Mouse (Mus musculus): Measurements from ENCODE around the gene Sept1.
A peak's percentile ranks its signal among the peaks of the same experiment; 100 is the strongest.
"Not testable (repeated sequence)": the region's sequence is repeated elsewhere in the genome, so short reads cannot be mapped to it uniquely, and the experiment has no call there.

Sept1 gene

GRCm38 (mm10) chr7:127253821-127254769 lies 21.2 kb upstream of the Sept1 start:
- DNase-seq (ENCODE audit: low spot score in 2 of 2), result peak; percentile 96 to 98

GRCm38 (mm10) chr7:127253341-127253740 lies 20.4 kb upstream of the Sept1 start:
- DNase-seq (ENCODE audit: low spot score in 2 of 2), result no peak

- no peak for DNase-seq (ENCODE audit: low spot score in 2 of 2)
Measured at GRCm38 (mm10) chr7:127252414-127252813, 19.5 kb upstream of the Sept1 start.

GRCm38 (mm10) chr7:127250511-127250910 lies 17.6 kb upstream of the Sept1 start:
- DNase-seq (ENCODE audit: low spot score in 2 of 2), result not testable (repeated sequence)

GRCm38 (mm10) chr7:127244658-127245510 lies 12.0 kb upstream of the Sept1 start:
- no peak for DNase-seq (ENCODE audit: low spot score in 2 of 2)

GRCm38 (mm10) chr7:127243870-127244657 lies 11.1 kb upstream of the Sept1 start, which contains the start of gene Zfp771:
Gene Zfp771, plus strand, starts transcription at chr7:127244274.
- DNase-seq (ENCODE audit: low spot score in 2 of 2), result peak; percentile 96

GRCm38 (mm10) chr7:127243361-127243867 lies 10.5 kb upstream of the Sept1 start:
- DNase-seq (ENCODE audit: low spot score in 2 of 2), result no peak

- no peak for DNase-seq (ENCODE audit: low spot score in 2 of 2)
Measured at GRCm38 (mm10) chr7:127234777-127235176, 1.8 kb upstream of the Sept1 start.

- DNase-seq (ENCODE audit: low spot score in 2 of 2), result no peak
Measured at GRCm38 (mm10) chr7:127233765-127234164, 835 bp upstream of the Sept1 start.

- DNase-seq (ENCODE audit: low spot score in 2 of 2), result no peak
Measured at GRCm38 (mm10) chr7:127233368-127233749, 429 bp upstream of the Sept1 start.

- DNase-seq (ENCODE audit: low spot score in 2 of 2), result no peak
Measured at GRCm38 (mm10) chr7:127231826-127232621, 906 bp downstream of the Sept1 start.

GRCm38 (mm10) chr7:127231376-127231775 lies 1.6 kb downstream of the Sept1 start:
- no peak for DNase-seq (ENCODE audit: low spot score in 2 of 2)

- DNase-seq (ENCODE audit: low spot score in 2 of 2), result peak; percentile 79 to 89
Measured at GRCm38 (mm10) chr7:127228615-127229303, 4.2 kb downstream of the Sept1 start.

- DNase-seq (ENCODE audit: low spot score in 2 of 2), result no peak
Measured at GRCm38 (mm10) chr7:127225147-127225995, 7.6 kb downstream of the Sept1 start.

GRCm38 (mm10) chr7:127224616-127225015 lies 8.3 kb downstream of the Sept1 start:
- no peak for DNase-seq (ENCODE audit: low spot score in 2 of 2)

- DNase-seq (ENCODE audit: low spot score in 2 of 2), result no peak
Measured at GRCm38 (mm10) chr7:127223515-127224478, 9.1 kb downstream of the Sept1 start.

GRCm38 (mm10) chr7:127223106-127223505 lies 9.8 kb downstream of the Sept1 start:
- DNase-seq (ENCODE audit: low spot score in 2 of 2), result no peak

- no peak for DNase-seq (ENCODE audit: low spot score in 2 of 2)
Measured at GRCm38 (mm10) chr7:127220440-127220839, 12.5 kb downstream of the Sept1 start.
